Mouse (Mus musculus) spleen, adult 2 months (tissue): ENCODE measurements around the gene Ell. TPM values are rescaled to one million over a fixed set of nuclear protein-coding genes. Genes with fewer than 3 reads are reported as not detected.

Experiments
- DNase-seq, 2 experiments: peaks; one replicate each; pipeline versions ENCODE4 v3.0.0 to v3.0.0-alpha.2; 2012 to 2021; ENCODE audit warnings: low spot score in 2 of 2, low read depth in 1 of 2
- H3K27ac ChIP-seq: fragments of 200-500 bp; 2 replicates; pipeline ENCODE4 v1.5.1; 2012; ENCODE audit warnings: low read length, inconsistent platforms; ENCODE audit not compliant: insufficient read depth
- H3K27me3 ChIP-seq: fragments of 200-500 bp; 2 replicates; pipeline ENCODE4 v1.6.1; 2012; ENCODE audit warnings: mild to moderate bottlenecking, moderate library complexity, low read length, inconsistent platforms; ENCODE audit not compliant: control insufficient read depth, insufficient read depth
- H3K36me3 ChIP-seq: fragments of 200-500 bp; 2 replicates; pipeline ENCODE4 v1.6.1; 2012; ENCODE audit warnings: mild to moderate bottlenecking, low read length, inconsistent platforms; ENCODE audit not compliant: control insufficient read depth, insufficient read depth
- H3K4me1 ChIP-seq: fragments of 200-500 bp; 2 replicates; pipeline ENCODE4 v1.6.1; 2011; ENCODE audit warnings: inconsistent platforms; ENCODE audit not compliant: control insufficient read depth, insufficient read depth, insufficient read length
- H3K4me3 ChIP-seq: fragments of 200-500 bp; 2 replicates; pipeline ENCODE4 v1.5.1; 2011; ENCODE audit warnings: mild to moderate bottlenecking, inconsistent platforms; ENCODE audit not compliant: insufficient read depth, insufficient read length; ENCODE audit errors: extremely low read depth
- CTCF ChIP-seq: fragments of 200-500 bp; IDR thresholded peaks from 2 replicates; pipeline ENCODE4 v1.5.1; 2011; ENCODE audit warnings: mild to moderate bottlenecking, inconsistent platforms; ENCODE audit not compliant: insufficient read depth, insufficient read length, insufficient replicate concordance; ENCODE audit errors: extremely low read depth
- POLR2A ChIP-seq: fragments of 200-500 bp; IDR thresholded peaks from 2 replicates; pipeline ENCODE4 v1.6.1; 2011; ENCODE audit warnings: low read depth, low read length, inconsistent platforms
- WGBS: fragments of 180-500 bp; shearing (Covaris S2); methylation state at CpG from one replicate; pipeline ENCODE4 v1.1.7; 2018; 5-methylcytosine and 5-hydroxymethylcytosine counted together
- polyA plus RNA-seq: library from polyadenylated mRNA; depleted of rRNA; stranded (reverse); fragments of >200 nt; gene quantifications from 2 replicates; pipeline ENCODE4 v1.2.3, GENCODE M21; 2012

Gene Ell
- polyA plus RNA-seq, 1 experiment: 21.3 TPM

DNA sequence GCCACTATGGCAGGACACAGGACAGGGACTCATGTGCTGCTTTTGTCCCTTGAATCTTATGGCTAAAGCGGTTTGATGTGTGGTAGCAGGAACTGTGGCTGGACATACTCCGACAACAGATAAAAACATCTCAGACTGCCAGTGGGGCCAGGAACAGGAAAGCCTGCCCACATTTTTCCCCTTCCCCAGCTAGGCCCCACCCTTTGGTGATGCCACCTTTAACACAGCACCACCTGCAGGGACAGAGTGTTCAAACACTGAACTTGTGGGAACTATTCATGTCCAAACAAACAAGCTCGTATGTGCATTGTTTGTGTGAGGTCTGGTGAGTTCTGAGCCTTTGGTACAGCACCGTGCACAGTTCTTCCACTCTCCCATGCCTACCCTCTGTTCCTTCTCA, 19.1 kb downstream of the Ell start:
- Histone ChIP-seq H3K4me3 (no peak overlapping the region), H3K27ac (no peak overlapping the region), H3K36me3 (no peaks in the 10 kb centered on the region), H3K4me1 (peaks cover 20% of the 10 kb centered on the region; the same call in 1 of the 2 replicates), H3K27me3 (no peaks in the 10 kb centered on the region)
- TF ChIP-seq POLR2A: no peak
- no peak for TF ChIP-seq CTCF
- DNase-seq: peak in 1 of 2 experiments; percentile 42
- WGBS: 13% methylated on average over 4 of the region's 4 CpGs

DNA sequence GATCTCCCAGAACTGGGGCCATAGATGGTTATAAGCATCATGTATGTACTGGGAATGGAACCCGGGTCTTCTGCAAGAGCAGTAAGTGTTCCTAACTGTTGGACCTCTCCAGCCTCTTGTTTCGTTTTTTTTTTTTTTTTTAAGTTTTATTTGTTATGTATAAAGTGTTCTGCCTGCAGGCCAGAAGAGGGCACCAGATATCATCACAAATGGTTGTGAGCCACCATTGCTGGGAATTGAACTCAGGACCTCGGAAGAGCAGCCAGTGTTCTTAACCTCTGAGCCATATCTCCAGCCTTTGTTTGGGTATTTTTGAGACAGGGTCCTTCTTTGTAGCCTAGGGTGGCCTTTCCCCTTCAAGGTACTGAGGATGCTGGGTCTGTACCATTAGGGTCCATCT, 19.7 kb downstream of the Ell start:
- H3K4me3 ChIP-seq: no peak overlapping the region
- H3K27ac ChIP-seq: no peak overlapping the region
- 65% methylated on average over 3 of the region's 3 CpGs for WGBS
- H3K4me1 ChIP-seq: peaks cover 20% of the 10 kb centered on the region; the same call in 1 of the 2 replicates
- TF ChIP-seq POLR2A: no peak
- TF ChIP-seq CTCF: no peak
- H3K36me3 ChIP-seq: no peaks in the 10 kb centered on the region
- no peaks in the 10 kb centered on the region for H3K27me3 ChIP-seq
- DNase-seq: no peak

DNA sequence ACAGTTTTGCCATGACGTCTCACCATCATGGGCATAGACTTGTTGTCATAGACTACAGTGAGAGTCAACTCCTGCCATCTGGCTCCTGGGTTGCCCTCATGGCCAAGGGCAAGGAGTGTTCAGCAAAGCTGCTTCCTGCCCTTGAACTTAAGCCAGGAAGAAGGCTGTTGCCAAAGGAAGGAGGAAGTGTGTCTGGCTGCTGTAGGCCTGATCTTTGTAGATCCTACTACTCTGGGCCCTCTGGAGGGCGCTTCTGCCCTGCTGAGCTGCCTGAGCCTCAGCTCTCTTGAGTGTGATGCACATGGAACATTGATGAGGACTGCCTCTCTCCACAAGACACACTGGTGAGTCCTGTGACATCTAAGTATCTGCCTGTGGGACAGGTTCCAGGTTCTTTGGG, 20.8 kb downstream of the Ell start:
- Histone ChIP-seq H3K27me3 (no peaks in the 10 kb centered on the region), H3K36me3 (no peaks in the 10 kb centered on the region), H3K27ac (no peak overlapping the region), H3K4me1 (peaks cover 25% of the 10 kb centered on the region; the same call in 1 of the 2 replicates), H3K4me3 (no peak overlapping the region)
- DNase-seq: peak in 1 of 2 experiments; percentile 31
- 27% methylated on average over 2 of the region's 2 CpGs for whole genome bisulfite sequencing
- TF ChIP-seq POLR2A (no peak), CTCF (peak; percentile 42; the same call in 1 of the 2 replicates)

DNA sequence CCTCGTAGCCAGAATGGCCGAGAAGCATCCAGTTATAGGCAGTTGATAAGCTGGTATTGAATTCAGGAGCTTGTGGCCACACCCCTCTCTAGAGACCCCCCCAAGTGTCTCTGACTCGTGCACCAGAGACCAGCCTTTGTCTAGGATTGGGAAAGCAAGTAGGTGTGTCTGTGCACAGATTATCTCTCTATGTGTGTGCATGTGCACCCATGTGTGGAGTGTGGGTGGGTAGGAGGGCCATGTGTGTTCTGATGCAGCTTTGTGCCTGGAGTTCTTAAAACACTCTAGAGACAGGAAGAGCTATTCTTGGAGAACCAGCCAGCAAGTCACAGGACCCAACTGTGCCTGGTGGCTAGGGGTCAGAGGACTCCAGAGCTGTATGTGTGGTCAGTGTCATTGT, 21.3 kb downstream of the Ell start:
- Histone ChIP-seq H3K27me3 (no peaks in the 10 kb centered on the region), H3K36me3 (no peaks in the 10 kb centered on the region), H3K4me1 (peaks cover 27% of the 10 kb centered on the region), H3K27ac (peak overlapping the region; percentile 47), H3K4me3 (no peak overlapping the region)
- DNase-seq: no peak
- 57% methylated on average over 3 of the region's 3 CpGs for WGBS
- TF ChIP-seq CTCF: no peak
- TF ChIP-seq POLR2A: no peak

DNA sequence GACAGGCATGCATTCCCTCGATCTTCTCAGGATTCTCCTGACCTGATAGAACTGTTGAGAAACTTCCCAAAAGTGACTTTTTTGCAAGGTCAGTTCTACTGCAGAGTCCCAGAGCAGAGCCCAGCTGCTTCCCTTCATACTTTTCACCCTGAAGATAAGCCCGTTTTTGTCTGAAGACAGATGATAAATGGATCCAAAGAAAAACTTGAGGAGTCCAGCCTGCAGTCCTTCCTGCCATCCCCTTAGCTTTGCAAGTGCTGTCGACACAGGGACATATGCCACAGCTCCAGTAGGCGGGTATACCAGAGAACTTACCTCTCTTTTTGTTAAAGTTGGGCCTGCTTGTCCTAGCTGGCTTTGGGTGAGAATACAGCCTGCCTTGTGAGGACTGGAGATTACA, 22.1 kb downstream of the Ell start:
- no peak for DNase-seq
- WGBS: 81% methylated on average over 4 of the region's 4 CpGs
- Histone ChIP-seq H3K27me3 (no peaks in the 10 kb centered on the region), H3K36me3 (no peaks in the 10 kb centered on the region), H3K4me3 (no peak overlapping the region), H3K4me1 (peaks cover 29% of the 10 kb centered on the region), H3K27ac (peak overlapping the region; percentile 47; the same call in 1 of the 2 replicates)
- TF ChIP-seq CTCF: no peak
- no peak for TF ChIP-seq POLR2A

DNA sequence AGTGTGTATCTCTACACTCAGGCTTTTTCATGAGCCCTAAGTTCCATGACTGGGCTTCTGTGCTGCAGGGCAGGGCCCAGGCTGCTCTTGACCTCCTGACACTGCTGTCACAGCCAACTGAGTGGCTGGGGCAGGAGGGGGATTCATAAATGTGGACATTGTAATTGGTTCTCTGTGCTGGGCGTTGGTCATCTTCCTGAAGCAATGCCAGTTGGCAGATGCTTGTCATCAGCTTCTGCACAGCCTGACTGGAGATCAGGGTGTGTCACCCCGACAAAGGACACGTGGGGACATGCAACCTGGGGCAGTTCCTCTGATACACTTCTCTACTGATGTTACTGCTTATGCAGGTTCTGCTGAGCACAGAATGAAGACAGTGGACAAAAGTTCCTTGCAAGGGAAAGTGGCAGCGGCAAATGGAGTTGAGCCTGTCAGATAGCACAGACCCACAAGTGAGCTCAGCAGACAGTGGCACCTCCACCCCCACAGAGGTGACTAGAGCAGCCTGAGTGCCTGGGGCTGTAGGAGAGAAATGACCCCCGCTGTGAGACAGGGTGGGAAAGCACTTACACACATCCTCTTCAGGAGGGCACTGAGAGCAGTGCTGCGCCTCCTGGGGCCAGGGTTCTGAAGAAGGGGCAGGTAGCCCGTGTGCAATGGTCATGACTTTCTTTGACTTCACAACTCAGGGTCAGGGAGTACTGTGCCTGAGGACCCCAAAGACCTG, 22.7 kb downstream of the Ell start:
- Histone ChIP-seq H3K4me3 (no peak overlapping the region), H3K36me3 (no peaks in the 10 kb centered on the region), H3K27ac (peak overlapping the region; percentile 47), H3K4me1 (peaks cover 29% of the 10 kb centered on the region), H3K27me3 (no peaks in the 10 kb centered on the region)
- 76% methylated on average over 7 of the region's 7 CpGs for WGBS
- no peak for DNase-seq
- TF ChIP-seq CTCF (no peak), POLR2A (no peak)

DNA sequence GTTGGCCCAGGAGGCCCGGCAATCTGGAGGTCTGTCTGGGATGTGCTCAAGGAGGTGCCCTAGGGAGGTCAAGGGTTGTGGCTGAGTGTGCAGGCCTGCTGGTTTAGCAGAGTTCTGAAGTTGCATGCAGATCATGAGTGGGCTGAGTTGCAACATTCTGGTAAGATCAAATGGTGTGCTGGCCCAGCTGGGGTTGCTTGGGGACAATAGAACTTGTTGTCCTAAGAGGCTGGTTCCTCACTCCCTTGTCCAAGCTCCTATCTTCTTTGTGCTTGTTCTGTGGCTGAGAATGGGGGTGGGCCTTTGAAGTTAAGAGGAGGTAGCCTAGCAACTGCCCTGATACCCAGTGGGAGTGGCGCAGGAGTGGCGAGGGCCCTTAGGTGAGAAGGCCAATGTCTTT, 23.5 kb downstream of the Ell start:
- 82% methylated on average over 3 of the region's 3 CpGs for WGBS
- H3K4me3 ChIP-seq: no peak overlapping the region
- peaks cover 29% of the 10 kb centered on the region for H3K4me1 ChIP-seq

More for the DNA sequence above, 23.5 kb downstream of the Ell start:
- Histone ChIP-seq H3K36me3 (no peaks in the 10 kb centered on the region), H3K27ac (0 out of 2 replicates have a peak overlapping the region, but pooled peaks have one; percentile 19), H3K27me3 (no peaks in the 10 kb centered on the region)
- DNase-seq: no peak
- TF ChIP-seq POLR2A (no peak), CTCF (no peak)
